Mouse (Mus musculus): ENCODE measurements around the gene Ccsap. TPM values are rescaled to one million over a fixed set of nuclear protein-coding genes. Genes with fewer than 3 reads are reported as not detected.

Ccsap gene
- polyA plus RNA-seq, 1 experiment from 2014 or later = 3.6 TPM

DNA sequence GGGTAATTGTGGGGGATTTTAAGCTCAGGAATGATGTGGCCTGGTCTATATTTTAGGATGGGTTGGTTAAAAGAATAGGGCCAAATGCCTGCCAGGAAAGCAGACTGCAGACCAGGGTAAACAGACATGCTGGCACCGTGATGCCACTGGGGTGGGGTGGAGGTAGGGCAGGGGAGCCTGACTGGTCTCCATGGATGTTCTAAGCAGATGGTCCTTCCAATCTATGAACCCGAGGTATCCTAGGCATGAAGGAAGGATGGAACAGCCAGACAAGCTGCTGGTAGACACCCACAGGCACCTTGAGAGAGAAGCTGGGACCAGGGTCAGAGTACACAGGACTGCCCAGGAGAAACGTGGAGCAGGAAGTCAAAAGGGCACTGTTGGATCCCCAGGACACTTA lies 12.5 kb downstream of the Ccsap start:
- no peak for ATAC-seq (ENCODE audit: low FRiP score, low read depth)
- Histone ChIP-seq H3K27ac (no peak overlapping the region), H3K4me3 (no peak overlapping the region), H3K4me2 (replicated peaks) (no peak overlapping the region), H3K9ac (no peak overlapping the region), H3K4me1 (no peaks in the 10 kb centered on the region), H3K9me3 (no peaks in the 10 kb centered on the region), H3K27me3 (no peaks in the 10 kb centered on the region), H3K36me3 (0 out of 2 replicates have a peak, but pooled peaks cover 4% of the 10 kb centered on the region)
- WGBS = 61% methylated on average over 3 of the region's 3 CpGs

DNA sequence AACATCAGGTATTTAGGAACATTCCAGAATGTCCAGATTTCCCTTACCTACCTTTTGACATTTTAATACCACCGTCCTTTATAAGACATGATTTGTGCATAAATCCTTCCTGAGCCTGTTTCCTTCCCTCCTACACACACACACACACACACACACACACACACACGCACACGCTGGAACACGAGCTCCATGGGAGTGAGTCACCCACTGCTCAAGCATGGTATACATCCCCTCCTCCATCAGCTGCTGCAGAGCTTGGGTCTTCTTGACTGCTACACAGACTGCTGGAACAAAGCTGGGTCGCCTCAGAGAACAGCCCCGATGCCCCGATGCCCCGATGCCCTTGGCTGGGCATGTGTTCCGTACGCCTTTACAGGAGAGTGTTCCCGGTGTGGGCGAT lies 13.5 kb downstream of the Ccsap start:
- Histone ChIP-seq H3K9ac (no peak overlapping the region), H3K4me1 (no peaks in the 10 kb centered on the region), H3K36me3 (peaks cover 9% of the 10 kb centered on the region; the same call in 1 of the 2 replicates), H3K9me3 (no peaks in the 10 kb centered on the region), H3K27me3 (no peaks in the 10 kb centered on the region), H3K4me3 (no peak overlapping the region), H3K4me2 (replicated peaks) (no peak overlapping the region), H3K27ac (no peak overlapping the region)
- 89% methylated on average over 12 of the region's 12 CpGs for WGBS
- no peak for ATAC-seq (ENCODE audit: low FRiP score, low read depth)

DNA sequence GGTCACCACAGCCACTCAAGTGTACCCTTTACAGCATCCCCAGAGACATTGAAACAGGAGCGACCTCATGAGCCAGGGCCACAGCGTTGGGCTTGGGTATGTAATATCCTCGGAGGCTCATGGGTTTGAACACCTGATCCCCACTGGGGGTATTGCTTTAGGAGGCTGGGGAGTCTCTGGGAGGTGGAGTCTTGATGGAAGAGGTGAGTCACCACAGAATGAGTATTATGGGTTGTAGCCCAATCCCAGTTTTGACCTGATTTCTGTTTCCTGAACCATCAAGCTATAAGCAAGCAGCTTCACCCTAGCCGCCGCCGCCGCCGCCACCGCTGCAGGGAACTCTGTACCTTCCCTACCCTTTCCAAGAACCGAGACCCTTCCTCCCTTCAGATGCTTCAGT lies 14.0 kb downstream of the Ccsap start:
- H3K27me3 ChIP-seq = no peaks in the 10 kb centered on the region
- no peaks in the 10 kb centered on the region for H3K9me3 ChIP-seq
- no peaks in the 10 kb centered on the region for H3K4me1 ChIP-seq
- 91% methylated on average over 10 of the region's 10 CpGs for WGBS
- H3K4me2 ChIP-seq (replicated peaks) = no peak overlapping the region
- no peak overlapping the region for H3K4me3 ChIP-seq
- H3K9ac ChIP-seq = no peak overlapping the region
- H3K36me3 ChIP-seq = peaks cover 13% of the 10 kb centered on the region
- ATAC-seq (ENCODE audit: low FRiP score, low read depth) = no peak
- H3K27ac ChIP-seq = no peak overlapping the region

DNA sequence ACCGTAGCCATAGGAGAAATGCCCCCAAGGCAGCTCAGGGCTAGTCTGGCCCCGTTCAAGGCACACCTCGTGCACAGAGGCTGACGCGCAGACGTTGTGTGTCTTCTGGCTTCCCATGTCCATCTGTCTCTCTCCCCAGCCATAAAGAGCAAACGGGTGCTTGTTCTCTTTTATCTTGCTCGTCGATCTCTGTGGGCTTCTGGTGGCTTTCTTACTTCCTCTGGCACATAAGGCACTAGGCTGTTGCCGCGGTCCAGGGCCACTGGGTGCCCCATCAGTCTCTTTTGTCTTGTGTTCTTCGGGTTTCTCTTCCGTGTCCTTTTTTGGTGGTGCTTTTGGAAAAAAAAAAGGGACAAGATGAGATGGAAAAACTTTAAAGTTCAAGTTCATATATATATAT lies 14.9 kb downstream of the Ccsap start:
- 89% methylated on average over 13 of the region's 13 CpGs for WGBS
- no peak for ATAC-seq (ENCODE audit: low FRiP score, low read depth)
- no peak overlapping the region for H3K27ac ChIP-seq
- H3K4me2 ChIP-seq (replicated peaks) = no peak overlapping the region
- H3K4me3 ChIP-seq = no peak overlapping the region
- H3K9me3 ChIP-seq = no peaks in the 10 kb centered on the region
- peaks cover 18% of the 10 kb centered on the region for H3K36me3 ChIP-seq
- H3K27me3 ChIP-seq = no peaks in the 10 kb centered on the region
- no peak overlapping the region for H3K9ac ChIP-seq
- no peaks in the 10 kb centered on the region for H3K4me1 ChIP-seq

DNA sequence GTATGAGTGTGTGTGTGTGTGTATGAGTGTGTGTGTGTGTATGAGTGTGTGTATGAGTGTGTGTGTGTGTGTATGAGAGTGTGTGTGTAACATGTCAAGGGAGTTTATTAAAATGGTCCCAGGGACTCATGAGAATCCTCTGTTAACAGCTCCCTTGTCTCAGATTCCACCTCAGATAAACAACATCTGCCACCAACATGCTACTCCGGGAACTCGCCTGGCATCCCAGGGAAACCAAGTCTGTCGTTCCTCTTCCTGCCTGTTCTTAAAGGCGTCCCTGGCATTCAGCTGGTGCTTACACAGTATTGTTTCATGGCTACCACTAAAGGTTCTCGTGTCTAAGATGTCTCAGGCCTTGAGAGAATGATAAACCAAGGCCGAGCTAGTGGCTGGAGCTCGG lies 15.7 kb downstream of the Ccsap start:
- Histone ChIP-seq H3K4me1 (no peaks in the 10 kb centered on the region), H3K9me3 (no peaks in the 10 kb centered on the region), H3K27me3 (no peaks in the 10 kb centered on the region), H3K36me3 (peaks cover 18% of the 10 kb centered on the region), H3K4me2 (replicated peaks) (no peak overlapping the region), H3K4me3 (no peak overlapping the region), H3K9ac (no peak overlapping the region), H3K27ac (no peak overlapping the region)
- WGBS = 81% methylated on average over 7 of the region's 7 CpGs
- ATAC-seq (ENCODE audit: low FRiP score, low read depth) = no peak

DNA sequence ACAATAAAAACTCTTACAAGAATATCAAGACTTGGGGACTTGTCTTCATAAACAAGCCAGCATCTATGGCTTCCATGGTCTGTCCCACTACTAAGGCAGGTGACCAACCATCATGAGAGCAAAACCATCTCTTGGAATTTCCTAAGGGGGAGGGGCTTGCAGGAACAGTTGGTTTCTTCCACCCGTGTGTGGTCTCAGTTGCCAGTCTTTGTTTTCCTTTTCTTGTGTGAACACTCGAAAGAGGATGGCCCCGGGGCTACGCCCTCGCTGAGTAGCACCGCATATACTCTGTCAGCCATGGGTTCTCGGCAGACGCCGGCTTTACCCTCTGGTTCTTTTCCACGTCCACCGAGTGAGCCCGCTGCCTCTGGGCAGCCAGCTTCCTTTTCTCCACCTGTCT lies 17.9 kb downstream of the Ccsap start:
- Histone ChIP-seq H3K27me3 (no peaks in the 10 kb centered on the region), H3K9me3 (no peaks in the 10 kb centered on the region), H3K27ac (no peak overlapping the region), H3K9ac (no peak overlapping the region), H3K4me3 (no peak overlapping the region), H3K4me2 (replicated peaks) (no peak overlapping the region), H3K4me1 (no peaks in the 10 kb centered on the region), H3K36me3 (peaks cover 26% of the 10 kb centered on the region)
- ATAC-seq (ENCODE audit: low FRiP score, low read depth) = no peak
- WGBS = 93% methylated on average over 12 of the region's 12 CpGs

DNA sequence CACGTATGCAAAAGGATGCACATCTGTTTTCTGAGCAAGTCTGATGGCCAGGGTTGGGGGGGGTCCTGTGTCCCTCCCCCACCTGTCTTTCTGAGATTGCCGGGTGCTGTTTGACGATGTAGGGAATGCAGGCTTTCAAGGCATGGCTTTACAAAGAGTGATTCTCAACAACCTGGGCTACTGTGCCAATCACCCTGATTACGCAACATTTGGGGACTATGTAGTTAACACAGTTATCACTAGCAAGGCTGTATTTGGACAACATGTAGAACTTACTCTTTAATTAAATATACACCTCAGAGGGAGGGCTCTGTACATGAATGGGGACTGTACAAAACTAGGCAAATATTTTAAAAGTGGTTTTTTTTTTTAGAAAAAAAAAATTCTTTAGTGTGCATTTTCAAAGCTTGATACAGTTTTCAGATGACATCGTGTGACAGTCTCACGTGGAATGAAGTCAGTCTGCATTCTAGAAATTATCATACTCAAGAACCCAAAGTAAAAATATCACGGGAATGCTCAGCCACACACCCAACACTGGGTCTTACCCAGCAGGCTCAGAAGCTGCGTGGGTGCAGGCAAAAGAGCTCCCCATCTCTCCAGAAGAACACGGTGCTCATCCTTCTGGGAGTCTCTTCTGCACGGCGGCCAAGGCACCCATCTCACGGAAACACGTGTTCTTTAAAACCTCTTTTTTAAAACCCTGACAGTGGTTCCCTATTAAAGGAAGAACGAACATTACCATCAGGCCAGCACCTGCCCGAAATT lies 19.2 kb downstream of the Ccsap start:
- Histone ChIP-seq H3K27me3 (no peaks in the 10 kb centered on the region), H3K4me3 (no peak overlapping the region), H3K9ac (no peak overlapping the region), H3K4me2 (replicated peaks) (no peak overlapping the region), H3K4me1 (no peaks in the 10 kb centered on the region), H3K9me3 (no peaks in the 10 kb centered on the region), H3K27ac (no peak overlapping the region), H3K36me3 (peaks cover 35% of the 10 kb centered on the region)
- ATAC-seq (ENCODE audit: low FRiP score, low read depth) = no peak
- 90% methylated on average over 15 of the region's 15 CpGs for WGBS

DNA sequence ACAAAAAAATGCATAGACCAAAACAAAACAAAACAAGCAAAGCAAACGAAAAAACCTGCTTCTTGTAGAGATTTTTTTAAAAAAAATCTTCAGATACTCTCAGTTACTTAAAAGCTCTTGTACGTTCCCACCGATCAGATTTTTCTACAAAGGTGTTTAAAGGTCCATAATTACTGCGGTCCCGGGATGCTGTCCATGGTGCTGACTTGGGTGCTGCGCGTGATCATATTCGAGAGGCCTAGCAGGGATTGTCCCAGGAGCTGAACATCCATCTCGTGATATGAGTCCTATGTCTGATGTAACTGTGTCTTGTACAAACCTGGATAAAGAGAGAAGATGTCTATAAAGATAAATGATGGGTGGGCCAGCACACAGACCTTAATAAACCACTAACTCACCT lies 21.5 kb downstream of the Ccsap start:
- 64% methylated on average over 9 of the region's 9 CpGs for WGBS
- no peak overlapping the region for H3K4me3 ChIP-seq

DNA sequence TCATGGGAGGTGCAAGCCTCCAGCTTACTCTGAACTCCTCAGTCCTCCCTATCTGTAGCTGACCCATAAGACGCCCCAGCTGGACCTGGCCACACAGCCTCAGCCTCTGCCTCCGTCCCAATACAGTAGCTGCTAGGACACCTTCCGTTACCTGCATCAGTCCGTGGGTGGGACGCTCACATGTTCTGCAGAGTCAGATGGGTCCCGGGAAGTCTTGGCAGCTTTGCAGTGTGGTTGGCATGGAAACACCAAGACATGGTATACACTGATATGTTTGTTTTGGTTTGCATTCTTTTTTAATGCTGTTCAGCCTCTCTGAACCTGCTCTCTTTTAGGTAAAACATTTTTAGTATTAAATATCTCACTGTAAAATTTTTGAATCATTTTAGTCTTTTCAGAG lies 23.7 kb downstream of the Ccsap start:
- Histone ChIP-seq H3K27me3 (no peaks in the 10 kb centered on the region), H3K36me3 (peaks cover 69% of the 10 kb centered on the region), H3K4me1 (no peaks in the 10 kb centered on the region), H3K9me3 (no peaks in the 10 kb centered on the region), H3K4me2 (replicated peaks) (no peak overlapping the region), H3K4me3 (no peak overlapping the region), H3K9ac (no peak overlapping the region), H3K27ac (no peak overlapping the region)
- ATAC-seq (ENCODE audit: low FRiP score, low read depth) = no peak
- WGBS = 92% methylated on average over 6 of the region's 6 CpGs

More for the DNA sequence above, 21.5 kb downstream of the Ccsap start:
- Histone ChIP-seq H3K27me3 (no peaks in the 10 kb centered on the region), H3K27ac (no peak overlapping the region), H3K9me3 (no peaks in the 10 kb centered on the region), H3K4me1 (no peaks in the 10 kb centered on the region), H3K9ac (no peak overlapping the region), H3K36me3 (peaks cover 54% of the 10 kb centered on the region), H3K4me2 (replicated peaks) (no peak overlapping the region)
- no peak for ATAC-seq (ENCODE audit: low FRiP score, low read depth)

DNA sequence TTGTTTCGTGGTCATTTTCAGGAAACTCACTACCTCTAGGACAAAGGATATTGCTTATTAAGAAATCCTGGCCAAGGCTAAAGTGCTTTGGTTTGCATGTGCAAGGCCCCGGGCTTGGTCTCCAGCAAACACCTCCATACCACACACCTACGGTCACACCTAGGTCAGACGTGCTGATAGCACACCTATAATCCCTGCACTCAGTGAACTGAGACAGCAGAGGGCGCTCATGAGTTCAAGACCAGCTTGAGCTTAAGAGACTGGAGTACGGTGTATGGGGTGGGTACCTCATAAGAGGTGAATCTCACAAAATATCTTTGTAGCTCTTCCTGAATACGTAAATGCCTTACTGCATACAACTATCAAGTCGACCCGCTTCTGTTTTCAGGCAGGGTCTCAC lies 24.6 kb downstream of the Ccsap start:
- Histone ChIP-seq H3K4me1 (no peaks in the 10 kb centered on the region), H3K27me3 (no peaks in the 10 kb centered on the region), H3K4me3 (no peak overlapping the region), H3K27ac (no peak overlapping the region), H3K9ac (no peak overlapping the region), H3K36me3 (peaks cover 72% of the 10 kb centered on the region), H3K4me2 (replicated peaks) (no peak overlapping the region), H3K9me3 (no peaks in the 10 kb centered on the region)
- ATAC-seq (ENCODE audit: low FRiP score, low read depth) = no peak
- WGBS = 58% methylated on average over 9 of the region's 9 CpGs

DNA sequence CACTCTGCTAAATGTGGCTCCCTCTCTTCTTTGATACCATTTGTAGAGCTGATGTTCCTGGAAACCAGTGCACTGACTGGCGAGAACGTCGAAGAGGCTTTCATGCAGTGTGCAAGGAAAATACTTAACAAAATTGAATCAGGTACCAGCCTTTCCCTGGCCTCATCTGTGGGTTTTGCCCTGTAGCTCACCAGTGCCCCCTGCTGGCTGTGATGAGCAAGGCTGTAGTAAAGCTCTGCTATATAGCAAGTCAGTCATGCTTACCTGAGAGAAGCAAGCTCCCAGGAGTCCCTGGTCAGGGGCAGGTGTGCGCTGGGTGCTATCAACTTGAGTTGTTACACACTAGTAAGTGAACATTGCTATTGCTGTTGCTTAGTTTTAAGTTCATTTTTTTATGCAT lies 27.3 kb downstream of the Ccsap start:
- no peak overlapping the region for H3K9ac ChIP-seq
- ATAC-seq (ENCODE audit: low FRiP score, low read depth) = no peak
- peaks cover 95% of the 10 kb centered on the region for H3K36me3 ChIP-seq
- H3K4me2 ChIP-seq (replicated peaks) = no peak overlapping the region
- H3K4me1 ChIP-seq = no peaks in the 10 kb centered on the region
- no peaks in the 10 kb centered on the region for H3K9me3 ChIP-seq
- H3K27ac ChIP-seq = no peak overlapping the region
- H3K4me3 ChIP-seq = no peak overlapping the region
- WGBS = 94% methylated on average over 4 of the region's 4 CpGs
- no peaks in the 10 kb centered on the region for H3K27me3 ChIP-seq

DNA sequence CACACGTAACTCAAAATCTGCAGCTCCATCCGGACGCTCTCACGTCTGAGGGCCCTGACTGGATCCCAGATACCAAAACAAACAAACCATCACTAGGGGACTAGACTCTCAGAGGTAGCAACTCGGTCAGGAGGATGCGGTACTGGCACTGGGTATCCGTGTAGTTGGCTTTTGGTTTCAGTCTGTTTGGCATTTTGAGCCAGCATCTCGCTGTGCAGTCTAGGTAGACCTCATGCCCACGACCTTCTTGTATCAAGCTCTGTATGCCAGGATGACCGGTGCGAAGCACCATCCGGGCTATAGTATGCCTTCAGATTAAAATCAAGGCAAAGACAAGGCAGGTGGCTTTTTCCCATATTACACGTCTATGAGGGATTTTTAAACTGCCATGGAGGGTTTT lies 32.5 kb downstream of the Ccsap start:
- no peaks in the 10 kb centered on the region for H3K27me3 ChIP-seq
- H3K27ac ChIP-seq = no peak overlapping the region
- ATAC-seq (ENCODE audit: low FRiP score, low read depth) = no peak
- 93% methylated on average over 13 of the region's 13 CpGs for WGBS
- no peak overlapping the region for H3K4me3 ChIP-seq
- H3K4me2 ChIP-seq (replicated peaks) = no peak overlapping the region
- H3K9me3 ChIP-seq = 0 out of 2 replicates have a peak, but pooled peaks cover 5% of the 10 kb centered on the region
- H3K4me1 ChIP-seq = no peaks in the 10 kb centered on the region
- H3K36me3 ChIP-seq = peaks cover 88% of the 10 kb centered on the region
- H3K9ac ChIP-seq = no peak overlapping the region

DNA sequence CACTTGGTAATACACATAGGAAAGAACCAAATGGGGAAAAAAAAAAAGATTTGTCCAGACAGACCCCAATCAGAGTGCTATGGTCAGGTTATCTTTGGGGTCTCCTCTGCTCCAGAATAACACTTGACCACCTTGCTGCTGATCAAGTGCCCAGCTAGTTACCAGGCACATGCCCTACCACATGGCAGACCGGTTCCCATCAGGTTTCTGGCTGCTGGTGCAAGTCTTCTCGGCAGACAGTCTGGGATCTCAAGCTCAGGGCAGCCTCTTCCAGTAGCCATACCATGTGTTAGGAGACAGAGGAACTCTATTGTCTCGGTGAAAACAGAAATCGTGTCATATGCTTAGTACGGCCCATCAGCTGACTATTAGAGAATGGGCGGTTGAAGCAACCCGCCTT lies 33.3 kb downstream of the Ccsap start:
- Histone ChIP-seq H3K9ac (no peak overlapping the region), H3K36me3 (peaks cover 82% of the 10 kb centered on the region), H3K9me3 (0 out of 2 replicates have a peak, but pooled peaks cover 5% of the 10 kb centered on the region), H3K4me1 (no peaks in the 10 kb centered on the region), H3K27me3 (no peaks in the 10 kb centered on the region), H3K4me2 (replicated peaks) (no peak overlapping the region), H3K4me3 (no peak overlapping the region), H3K27ac (no peak overlapping the region)
- ATAC-seq (ENCODE audit: low FRiP score, low read depth) = no peak
- WGBS = 91% methylated on average over 7 of the region's 7 CpGs

Data from limb, embryonic 13.5 days (tissue).